21 mouse cellular contexts compared by ENCODE assay signal in the genomic region with DNA sequence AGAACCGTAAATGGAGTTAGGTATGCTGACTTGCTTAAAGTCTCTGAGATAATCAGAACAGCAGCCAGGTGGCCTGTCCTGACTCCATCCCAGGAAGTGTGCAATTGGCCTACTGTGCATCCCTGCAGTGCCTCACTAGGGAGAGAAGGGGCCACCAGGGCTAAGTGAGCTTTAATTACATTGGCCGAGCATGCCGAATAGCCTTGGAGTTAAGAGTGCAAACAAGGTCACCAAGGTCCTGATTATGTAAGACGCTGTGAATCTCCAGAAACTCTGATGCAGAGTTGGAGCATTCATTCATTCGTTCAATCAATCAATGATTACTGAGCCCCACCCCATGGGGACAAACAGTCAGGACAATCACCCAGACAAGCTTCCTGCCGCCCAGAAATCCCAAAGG. TPM values are rescaled to one million over a fixed set of nuclear protein-coding genes. Genes with fewer than 3 reads are reported as not detected.
DNase-seq lines count a peak whose midpoint lies in the region; TF ChIP-seq lines count a peak whose summit lies in the region.
"Had no signal": no experiment of that assay in that cellular context is flagged by ENCODE, and none has a peak within 500 bp of the region (broad histone marks: within the 10 kb centered on the region; RNA-seq: fewer than 3 reads in every experiment).

No protein-coding gene starts in this region.

- no peak overlapping the region for H3K27ac ChIP-seq in kidney, adult 2 months (ENCODE audit: insufficient read depth, low read depth, low read length)
- 0 out of 2 replicates have a peak overlapping the region, but pooled peaks have one; percentile 2 for H3K27ac ChIP-seq in ES-Bruce4 (ENCODE audit: insufficient read depth, low read length)
- peak overlapping the region; percentile 85 for H3K27ac ChIP-seq in small intestine, adult 2 months (ENCODE audit: insufficient read depth, low read depth, low read length)
- no peak overlapping the region for H3K27ac ChIP-seq in layer of hippocampus, adult 2 months
- H3K27ac ChIP-seq: embryonic facial prominence, embryonic 12.5 days; heart, adult 2 months; heart, embryonic 13.5 days; limb, embryonic 12.5 days; liver, embryonic 14.5 days; lung, embryonic 15.5 days had no signal

- no peak for TF ChIP-seq POLR2A in kidney, adult 2 months (IDR thresholded peaks at IDR 0.05; ENCODE audit: low read depth, low read length)
- TF ChIP-seq POLR2A in ES-Bruce4 (IDR thresholded peaks at IDR 0.05; ENCODE audit: insufficient read depth, low read length): no peak
- TF ChIP-seq POLR2A in small intestine, adult 2 months (IDR thresholded peaks at IDR 0.05; ENCODE audit: low read depth, low read length): no peak

- TF ChIP-seq EP300 in ES-Bruce4 (IDR thresholded peaks at IDR 0.05; ENCODE audit: insufficient read depth, low read depth, low read length): peak; percentile 73; the same call in 1 of the 2 replicates

- H3K27me3 ChIP-seq in kidney, adult 2 months (replicated peaks; ENCODE audit: control insufficient read depth, insufficient read depth, low read length): no peaks in the 10 kb centered on the region
- no peaks in the 10 kb centered on the region for H3K27me3 ChIP-seq in ES-Bruce4 (ENCODE audit: control insufficient read depth, insufficient read depth, low read length, poor library complexity, severe bottlenecking)
- no peaks in the 10 kb centered on the region; the same call in 1 of the 2 replicates for H3K27me3 ChIP-seq in small intestine, adult 2 months (ENCODE audit: control insufficient read depth, insufficient read depth, low read length)
- H3K27me3 ChIP-seq: embryonic facial prominence, embryonic 12.5 days; heart, embryonic 13.5 days; limb, embryonic 12.5 days; lung, embryonic 15.5 days had no signal

- H3K4me1 ChIP-seq in kidney, adult 2 months (ENCODE audit: control insufficient read depth, insufficient read depth, low read length): peaks cover 18% of the 10 kb centered on the region
- H3K4me1 ChIP-seq in ES-Bruce4 (ENCODE audit: control insufficient read depth, insufficient read depth, low read length): peaks cover 2% of the 10 kb centered on the region
- H3K4me1 ChIP-seq in small intestine, adult 2 months (ENCODE audit: control insufficient read depth, insufficient read depth, insufficient read length, low read length): peaks cover 40% of the 10 kb centered on the region

- no peak overlapping the region for H3K4me3 ChIP-seq in kidney, adult 2 months (ENCODE audit: insufficient read depth, low read depth, low read length)
- no peak overlapping the region for H3K4me3 ChIP-seq in ES-Bruce4 (ENCODE audit: low read depth, low read length)
- H3K4me3 ChIP-seq in small intestine, adult 2 months (ENCODE audit: low read depth, low read length): no peak overlapping the region
- no peak overlapping the region for H3K4me3 ChIP-seq in layer of hippocampus, adult 2 months
- H3K4me3 ChIP-seq: embryonic facial prominence, embryonic 12.5 days; heart, adult 2 months; heart, embryonic 13.5 days; limb, embryonic 12.5 days; lung, embryonic 15.5 days had no signal

- H3K9me3 ChIP-seq in ES-Bruce4 (replicated peaks; ENCODE audit: control insufficient read depth, insufficient read depth, low read length, poor library complexity, severe bottlenecking): no peaks in the 10 kb centered on the region
- H3K9me3 ChIP-seq: embryonic facial prominence, embryonic 12.5 days; heart, embryonic 13.5 days; limb, embryonic 12.5 days; lung, embryonic 15.5 days had no signal

- peak; percentile 37 to 86 for DNase-seq in adrenal gland, adult (ENCODE audit: inconsistent age in 2 of 2, low spot score in 1 of 2)
- DNase-seq in adrenal gland, adult 18-20 months (ENCODE audit: low spot score in 2 of 2): no peak
- DNase-seq in kidney, adult 2 months: peak; percentile 40
- no peak for DNase-seq in kidney, postnatal 10 days
- DNase-seq in layer of hippocampus, adult 2 months (ENCODE audit: low spot score in 2 of 2): no peak
- DNase-seq: cerebellum, adult 11-12 months; cerebellum, postnatal 10 days; forebrain, postnatal 0 days; gastrocnemius, postnatal 36 days; heart, adult 2 months; heart, postnatal 14 days; lung, postnatal 4 days; thymus, postnatal 14 days had no signal

- H3K36me3 ChIP-seq in kidney, adult 2 months (ENCODE audit: control insufficient read depth, insufficient read depth, low read length): no peaks in the 10 kb centered on the region
- H3K36me3 ChIP-seq in ES-Bruce4 (ENCODE audit: control insufficient read depth, insufficient read depth, low read length, poor library complexity, severe bottlenecking): no peaks in the 10 kb centered on the region
- H3K36me3 ChIP-seq in small intestine, adult 2 months (ENCODE audit: control insufficient read depth, insufficient read depth, low read length): no peaks in the 10 kb centered on the region
- H3K36me3 ChIP-seq: embryonic facial prominence, embryonic 12.5 days; heart, embryonic 13.5 days; limb, embryonic 12.5 days; lung, embryonic 15.5 days had no signal

- TF ChIP-seq CTCF in kidney, adult 2 months (conservative IDR thresholded peaks at IDR 0.05; ENCODE audit: insufficient read depth, insufficient read length, low read depth, low read length): no peak
- no peak for TF ChIP-seq CTCF in ES-Bruce4 (IDR thresholded peaks at IDR 0.05; ENCODE audit: low read depth, low read length)
- TF ChIP-seq CTCF in small intestine, adult 2 months (IDR thresholded peaks at IDR 0.05; ENCODE audit: extremely low read depth, insufficient read length, insufficient replicate concordance, low read depth, low read length): no peak; the same call in 1 of the 2 replicates
- no peak for TF ChIP-seq CTCF in layer of hippocampus, adult 2 months (conservative IDR thresholded peaks at IDR 0.05)

- no peak overlapping the region for H3K9ac ChIP-seq in ES-Bruce4 (ENCODE audit: low read depth, poor library complexity, severe bottlenecking)
- H3K9ac ChIP-seq: embryonic facial prominence, embryonic 12.5 days; forebrain, postnatal 0 days; heart, embryonic 13.5 days; limb, embryonic 12.5 days; liver, embryonic 14.5 days; lung, embryonic 15.5 days had no signal

- WGBS in kidney, adult 2 months: 38% methylated on average over 6 of the region's 6 CpGs
- WGBS in small intestine, adult 2 months: 22% methylated on average over 6 of the region's 6 CpGs

RNA-seq across cellular contexts. Expression of a gene that starts 33.8 kb away (rescaled TPM):
- 100 to 1,000 TPM; 416 to 698 TPM for total RNA-seq in adrenal gland, adult 18-20 months (2021)
- polyA plus RNA-seq in kidney, adult 2 months (2012; rRNA removed): 336 and 398 TPM in 2 replicates
- 76.2 and 86.3 TPM in 2 replicates for polyA plus RNA-seq in ES-Bruce4 (2011; ENCODE audit: insufficient read depth, insufficient read length, low read depth, missing spikeins)
- 108 and 177 TPM in 2 replicates for polyA plus RNA-seq in small intestine, adult 2 months (2012; rRNA removed)
- total RNA-seq in layer of hippocampus, adult 2 months (2021): 10 to 100 TPM; 76.3 to 77.9 TPM
- polyA plus RNA-seq: activated CD4-positive, CD25-positive, alpha-beta regulatory T cell, adult 4 months had no signal

Comparison
In these comparisons a context has a peak if more than half of its experiments do, and no peak if none do; other contexts are left out.
1. DNase-seq: peak in adrenal gland, adult (2 of 2) and kidney, adult 2 months (single experiment); none in adrenal gland, adult 18-20 months (0 of 2), kidney, postnatal 10 days (single experiment) and layer of hippocampus, adult 2 months (0 of 2).
2. H3K27ac ChIP-seq: peak in ES-Bruce4 (single experiment) and small intestine, adult 2 months (single experiment); none in kidney, adult 2 months (single experiment) and layer of hippocampus, adult 2 months (single experiment).